Mouse (Mus musculus) kidney, postnatal 0 days (tissue): Measurements from ENCODE around the gene Hist1h1e. TPM values are rescaled to one million over a fixed set of nuclear protein-coding genes. Genes with fewer than 3 reads are reported as not detected.
"Not testable (repeated sequence)": the region's sequence is repeated elsewhere in the genome, so short reads cannot be mapped to it uniquely, and the experiment has no call there.

Experiments
- ATAC-seq: fragments of 200-750 bp; cut with Nextera tagmentation; replicated peaks from 2 replicates; pipeline ENCODE4 v1.8.0; 2017; ENCODE audit warnings: low read depth, moderate number of reproducible peaks, moderate TSS enrichment, moderate library complexity; ENCODE audit not compliant: low FRiP score
- DNase-seq: peaks from one replicate; pipeline ENCODE4 v3.0.0-alpha.2; 2016; ENCODE audit warnings: low spot score
- H3K27ac ChIP-seq: fragments of 300-500 bp; sonication (generic); 2 replicates; pipeline ENCODE4 v1.5.1; 2014; ENCODE audit warnings: mild to moderate bottlenecking
- H3K27me3 ChIP-seq: fragments of 300-500 bp; sonication (generic); 2 replicates; pipeline ENCODE4 v1.6.1; 2014; ENCODE audit warnings: low read length, mixed read lengths; ENCODE audit not compliant: insufficient read depth
- H3K36me3 ChIP-seq: fragments of 300-500 bp; sonication (generic); 2 replicates; pipeline ENCODE4 v1.6.1; 2014; ENCODE audit warnings: low read length, mixed read lengths; ENCODE audit not compliant: insufficient read depth
- H3K4me1 ChIP-seq: fragments of 300-500 bp; sonication (generic); replicated peaks from 2 replicates; pipeline ENCODE4 v1.6.1; 2014; ENCODE audit warnings: antibody characterized with exemption, low read length, mixed read lengths; ENCODE audit not compliant: insufficient read depth
- H3K4me2 ChIP-seq: fragments of 300-500 bp; sonication (generic); 2 replicates; pipeline ENCODE4 v1.6.1; 2014; ENCODE audit warnings: mild to moderate bottlenecking, low read length, moderate library complexity, mixed read lengths
- H3K4me3 ChIP-seq: fragments of 300-500 bp; sonication (generic); replicated peaks from 2 replicates; pipeline ENCODE4 v1.5.1; 2014; ENCODE audit warnings: low read depth, low read length
- H3K9ac ChIP-seq: fragments of 300-500 bp; sonication (generic); 2 replicates; pipeline ENCODE4 v1.6.1; 2014; ENCODE audit warnings: low read depth, low read length
- H3K9me3 ChIP-seq: fragments of 300-500 bp; sonication (generic); replicated peaks from 2 replicates; pipeline ENCODE4 v1.6.1; 2016; ENCODE audit warnings: low read length, inconsistent platforms, mixed read lengths
- CTCF ChIP-seq: IDR thresholded peaks from 2 replicates; pipeline ENCODE4 v1.5.1; 2016; ENCODE audit warnings: antibody characterized with exemption, low read depth, mild to moderate bottlenecking, moderate library complexity
- WGBS: fragments of 180-500 bp; shearing (Covaris S2); extraction: QIAGEN DNeasy Blood & Tissue Kit; methylation state at CpG from one replicate; pipeline ENCODE4 v1.1.7; 2014; 5-methylcytosine and 5-hydroxymethylcytosine counted together
- polyA plus RNA-seq: library from polyadenylated mRNA; unstranded; fragments of >200 nt; fragmentation: Nextera tagmentation; extraction: Ambion mirVana; gene quantifications from 2 replicates; pipeline ENCODE4 v1.2.1, GENCODE M21; 2015

The Hist1h1e gene
- 13.0 and 14.3 TPM in 2 replicates for polyA plus RNA-seq

- Histone ChIP-seq H3K4me2 (peak within 1 kb of the TSS; percentile 85), H3K27ac (peak within 1 kb of the TSS; percentile 96), H3K9ac (peak within 1 kb of the TSS; percentile 89), H3K4me3 (peak within 1 kb of the TSS; percentile 56)
- ATAC-seq (peak; percentile 92), DNase-seq (peak; percentile 94)
- under 1% methylated on average over 51 of the region's 53 CpGs for WGBS
- H3K27me3 ChIP-seq, H3K9me3 ChIP-seq, H3K36me3 ChIP-seq, H3K4me1 ChIP-seq: not testable (repeated sequence)
These were observed at the start of gene Hist1h1e for GRCm38 (mm10) chr13:23622175-23622671. Gene Hist1h1e (minus strand): TSS chr13:23622558.

DNA sequence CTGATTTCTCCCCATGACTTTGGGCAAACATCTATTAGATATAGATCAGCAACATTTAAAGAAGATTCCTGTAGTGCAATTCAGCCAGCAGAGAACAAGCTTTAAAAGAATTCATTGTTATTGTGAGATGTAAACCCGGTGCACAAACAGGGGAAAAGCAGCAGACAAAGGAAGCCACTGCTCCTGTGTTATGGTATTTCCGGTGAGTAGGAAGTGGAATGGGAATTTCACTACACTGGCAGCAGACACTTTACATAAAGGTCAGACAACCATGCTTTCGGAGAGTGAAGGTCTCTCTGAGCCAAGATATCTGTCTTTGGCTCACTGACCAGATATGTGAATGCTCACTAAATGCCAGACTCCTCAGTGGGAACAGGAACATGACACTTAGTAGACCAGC lies 40.2 kb upstream of the Hist1h1e start:
- Histone ChIP-seq H3K27ac (no peak overlapping the region), H3K4me3 (no peak overlapping the region), H3K36me3 (no peaks in the 10 kb centered on the region), H3K4me2 (no peak overlapping the region), H3K4me1 (0 out of 2 replicates have a peak, but pooled peaks cover 5% of the 10 kb centered on the region), H3K9ac (no peak overlapping the region), H3K9me3 (no peaks in the 10 kb centered on the region), H3K27me3 (no peaks in the 10 kb centered on the region)
- ATAC-seq (no peak), DNase-seq (no peak)
- WGBS, result 64% methylated on average over 3 of the region's 3 CpGs
- TF ChIP-seq CTCF, result no peak

DNA sequence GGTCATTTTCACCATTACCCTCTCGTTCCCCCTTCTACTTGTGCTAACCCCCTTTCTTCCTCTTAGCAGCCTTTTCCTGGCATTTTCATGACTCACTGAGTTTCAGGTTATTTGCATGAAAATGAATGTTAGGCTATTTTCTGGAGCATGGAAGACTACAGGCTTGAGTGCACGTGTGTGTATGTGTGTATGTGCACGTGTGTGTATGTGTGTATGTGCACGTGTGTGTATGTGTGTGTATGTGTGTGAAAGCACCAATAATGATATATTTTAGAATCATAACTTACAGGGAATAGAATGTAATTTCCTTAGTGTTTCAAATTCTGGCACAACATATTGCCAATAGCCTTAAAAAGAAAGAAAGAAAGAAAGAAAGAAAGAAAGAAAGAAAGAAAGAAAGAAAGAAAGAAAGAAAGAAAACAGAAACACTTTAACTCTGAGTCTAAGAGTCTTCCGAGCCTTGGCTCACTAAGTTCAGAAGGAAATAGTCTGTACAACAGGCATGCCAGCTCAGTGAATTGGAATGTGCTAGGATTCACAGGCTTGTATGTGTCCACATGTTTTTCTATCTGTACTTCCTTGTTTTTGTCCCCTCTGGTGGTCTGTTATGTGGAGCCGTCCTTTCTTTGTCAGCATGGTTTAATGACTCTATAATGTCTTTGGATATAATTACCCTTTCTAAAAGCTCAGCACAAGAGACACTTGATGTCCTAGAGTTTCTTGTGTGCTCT lies 37.4 kb upstream of the Hist1h1e start:
- Histone ChIP-seq H3K27me3 (no peaks in the 10 kb centered on the region), H3K36me3 (no peaks in the 10 kb centered on the region), H3K4me3 (no peak overlapping the region), H3K4me1 (0 out of 2 replicates have a peak, but pooled peaks cover 5% of the 10 kb centered on the region), H3K9ac (no peak overlapping the region), H3K4me2 (no peak overlapping the region), H3K27ac (no peak overlapping the region), H3K9me3 (no peaks in the 10 kb centered on the region)
- DNase-seq, result peak; percentile 61
- no peak for ATAC-seq
- TF ChIP-seq CTCF, result no peak
- 56% methylated on average over 6 of the region's 6 CpGs for WGBS

- peak; percentile 75 for TF ChIP-seq CTCF
- H3K4me2 ChIP-seq, result no peak overlapping the region
- no peak overlapping the region for H3K9ac ChIP-seq
- no peak overlapping the region for H3K27ac ChIP-seq
- H3K27me3 ChIP-seq, result no peaks in the 10 kb centered on the region
- H3K9me3 ChIP-seq, result no peaks in the 10 kb centered on the region
- no peaks in the 10 kb centered on the region for H3K36me3 ChIP-seq
- DNase-seq (peak; percentile 73), ATAC-seq (no peak)
- H3K4me1 ChIP-seq, result no peaks in the 10 kb centered on the region
- H3K4me3 ChIP-seq, result no peak overlapping the region
- 40% methylated on average over 1 of the region's 1 CpGs for WGBS
These were observed 8.3 kb upstream of the Hist1h1e start for GRCm38 (mm10) chr13:23630653-23631052.

DNA sequence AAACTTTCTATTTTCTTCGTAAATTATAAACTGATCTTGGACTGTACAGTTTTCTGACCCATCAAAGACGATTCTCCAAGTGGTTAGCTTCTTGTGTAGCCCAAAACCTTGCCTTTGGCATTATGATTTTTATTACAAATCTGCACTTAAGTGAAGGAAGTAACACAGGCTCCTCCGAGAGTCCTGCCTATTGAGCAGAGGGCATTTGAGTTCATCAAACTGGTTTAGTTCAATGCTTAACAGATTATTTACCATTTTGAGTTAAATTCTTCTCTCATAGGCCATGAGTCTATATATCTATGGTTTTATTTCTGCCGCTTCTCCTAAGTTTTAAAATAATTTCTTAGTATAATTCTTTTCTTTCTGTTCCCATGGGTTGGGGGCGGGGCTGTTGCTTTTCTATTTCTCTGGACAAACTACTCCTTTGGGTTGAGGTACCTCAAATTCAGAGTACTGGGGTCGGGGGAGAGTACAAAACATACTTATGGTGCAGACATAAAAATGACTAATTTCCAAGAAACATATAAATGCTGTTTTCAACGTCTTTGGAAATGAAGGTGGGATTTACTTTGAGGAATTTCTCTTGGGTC lies 598 bp upstream of the Hist1h1e start:
- Histone ChIP-seq H3K4me1 (peaks cover 3% of the 10 kb centered on the region; the same call in 1 of the 2 replicates), H3K9ac (peak overlapping the region; percentile 89), H3K4me3 (peak overlapping the region; percentile 56), H3K36me3 (no peaks in the 10 kb centered on the region), H3K27ac (peak overlapping the region; percentile 96), H3K4me2 (peak overlapping the region; percentile 85), H3K27me3 (no peaks in the 10 kb centered on the region), H3K9me3 (no peaks in the 10 kb centered on the region)
- DNase-seq (peak; percentile 42), ATAC-seq (no peak)
- 23% methylated on average over 7 of the region's 7 CpGs for WGBS
- no peak for TF ChIP-seq CTCF

- TF ChIP-seq CTCF, result no peak
- Histone ChIP-seq H3K9me3 (no peaks in the 10 kb centered on the region), H3K27ac (peak overlapping the region; percentile 96), H3K9ac (peak overlapping the region; percentile 89), H3K4me2 (peak overlapping the region; percentile 85), H3K36me3 (no peaks in the 10 kb centered on the region), H3K27me3 (no peaks in the 10 kb centered on the region), H3K4me3 (peak overlapping the region; percentile 56), H3K4me1 (peaks cover 3% of the 10 kb centered on the region; the same call in 1 of the 2 replicates)
- DNase-seq (peak; percentile 96), ATAC-seq (peak; percentile 87)
- WGBS, result under 1% methylated on average over 18 of the region's 18 CpGs
These were observed 705 bp downstream of the Hist1h1e start for GRCm38 (mm10) chr13:23621532-23622174.
